17 mouse cellular contexts compared by ENCODE assay signal in genomic region chr1:24219041-24219440, GRCm38 (mm10). TPM values are rescaled to one million over a fixed set of nuclear protein-coding genes. Genes with fewer than 3 reads are reported as not detected.
DNase-seq lines count a peak whose midpoint lies in the region; ATAC-seq and TF ChIP-seq lines count a peak whose summit lies in the region.
"Had no signal": no experiment of that assay in that cellular context is flagged by ENCODE, and none has a peak within 500 bp of the region (broad histone marks: within the 10 kb centered on the region; RNA-seq: fewer than 3 reads in every experiment).

No protein-coding gene starts in this region.

- H3K27me3 ChIP-seq in lung, embryonic 14.5 days (ENCODE audit: insufficient read depth, low read length): no peaks in the 10 kb centered on the region
- H3K27me3 ChIP-seq in hindbrain, embryonic 16.5 days (replicated peaks; ENCODE audit: control insufficient read depth, insufficient read depth, low read length): no peaks in the 10 kb centered on the region
- H3K27me3 ChIP-seq: limb, embryonic 13.5 days had no signal

- H3K4me1 ChIP-seq in lung, embryonic 14.5 days (ENCODE audit: insufficient read depth): no peaks in the 10 kb centered on the region
- H3K4me1 ChIP-seq in hindbrain, embryonic 16.5 days (ENCODE audit: control insufficient read depth, insufficient read depth, low read depth, low read length): 0 out of 2 replicates have a peak, but pooled peaks cover 3% of the 10 kb centered on the region

- H3K27ac ChIP-seq in lung, embryonic 14.5 days (ENCODE audit: low read depth): no peak overlapping the region
- H3K27ac ChIP-seq in hindbrain, embryonic 16.5 days (ENCODE audit: low read depth, low read length): no peak overlapping the region
- H3K27ac ChIP-seq: kidney, postnatal 0 days; limb, embryonic 13.5 days had no signal

- DNase-seq in embryo, embryonic 10 days (ENCODE audit: low spot score): peak; percentile 48
- DNase-seq in embryo, embryonic 9.5 days (ENCODE audit: extremely low spot score): no peak
- peak; percentile 65 for DNase-seq in lung, embryonic 14.5 days
- DNase-seq in lung, postnatal 10 days: no peak
- DNase-seq in brain, adult 2 months (ENCODE audit: low read depth, low spot score): peak; percentile 84
- no peak for DNase-seq in thymus, postnatal 0 days (ENCODE audit: low spot score)
- no peak for DNase-seq in kidney, adult 9 months
- DNase-seq: cerebellum, postnatal 25 days; heart, postnatal 36 days; layer of hippocampus, postnatal 36 days; spleen, adult 18-20 months; thymus, postnatal 36 days had no signal

- WGBS in lung, embryonic 14.5 days: 36% methylated on average over 6 of the region's 6 CpGs
- 18% methylated on average over 6 of the region's 6 CpGs for whole genome bisulfite sequencing in hindbrain, embryonic 16.5 days

- H3K9me3 ChIP-seq in lung, embryonic 14.5 days (ENCODE audit: low read depth, low read length): no peaks in the 10 kb centered on the region
- H3K9me3 ChIP-seq in hindbrain, embryonic 16.5 days (ENCODE audit: control insufficient read depth, low read length): no peaks in the 10 kb centered on the region
- H3K9me3 ChIP-seq: limb, embryonic 13.5 days had no signal

- no peak overlapping the region for H3K4me2 ChIP-seq in lung, embryonic 14.5 days
- 0 out of 2 replicates have a peak overlapping the region, but pooled peaks have one; percentile 2 for H3K4me2 ChIP-seq in hindbrain, embryonic 16.5 days (ENCODE audit: low read length)
- H3K4me2 ChIP-seq: limb, embryonic 13.5 days had no signal

- H3K4me3 ChIP-seq in lung, embryonic 14.5 days (ENCODE audit: low read depth, low read length): no peak overlapping the region
- H3K4me3 ChIP-seq in hindbrain, embryonic 16.5 days (ENCODE audit: low read length): no peak overlapping the region
- H3K4me3 ChIP-seq: erythroblast, embryonic 14.5 days; limb, embryonic 13.5 days had no signal

- no peak overlapping the region for H3K9ac ChIP-seq in lung, embryonic 14.5 days
- no peak overlapping the region for H3K9ac ChIP-seq in hindbrain, embryonic 16.5 days (ENCODE audit: low read depth, low read length)
- H3K9ac ChIP-seq: limb, embryonic 13.5 days had no signal

- ATAC-seq in lung, embryonic 14.5 days (ENCODE audit: insufficient read depth): peak; percentile 80; the same call in 1 of the 2 replicates
- peak; percentile 84 for ATAC-seq in hindbrain, embryonic 16.5 days
- ATAC-seq: lung, postnatal 0 days had no signal

- TF ChIP-seq CTCF in lung, embryonic 14.5 days (IDR thresholded peaks at IDR 0.05; ENCODE audit: low read depth): no peak

- no peaks in the 10 kb centered on the region for H3K36me3 ChIP-seq in lung, embryonic 14.5 days (ENCODE audit: insufficient read depth)
- H3K36me3 ChIP-seq in hindbrain, embryonic 16.5 days (ENCODE audit: control insufficient read depth, insufficient read depth, low read length): no peaks in the 10 kb centered on the region

RNA-seq across cellular contexts. Expression of gene Col9a1, which starts 41.6 kb away (rescaled TPM):
- polyA plus RNA-seq in lung, embryonic 14.5 days (2014; fragmentation: Nextera tagmentation; extraction: Ambion mirVana): 5.7 and 7.7 TPM in 2 replicates
- 1.8 and 3.8 TPM in 2 replicates for polyA plus RNA-seq in hindbrain, embryonic 16.5 days (2015; fragmentation: Nextera tagmentation; extraction: Ambion mirVana)
- 0.81 and 0.91 TPM in 2 replicates for polyA plus RNA-seq in thymus, postnatal 0 days (2015; fragmentation: Nextera tagmentation; extraction: Ambion mirVana)

Comparison
In these comparisons a context has a peak if more than half of its experiments do, and no peak if none do; other contexts are left out.
1. DNase-seq: peak in embryo, embryonic 10 days (single experiment), lung, embryonic 14.5 days (single experiment) and brain, adult 2 months (single experiment); none in embryo, embryonic 9.5 days (single experiment), lung, postnatal 10 days (single experiment), thymus, postnatal 0 days (single experiment) and kidney, adult 9 months (single experiment).